Mouse (Mus musculus) retina, postnatal 7 days (tissue): ENCODE results near the gene Rab31.

Experiments
- DNase-seq: peaks from one replicate; pipeline ENCODE4 v3.0.0-alpha.2; 2012; ENCODE audit warnings: low read depth, low spot score

Rab31 gene

GRCm38 (mm10) chr17:65783182-65784161, 10.9 kb upstream of the Rab31 start:
- peak; percentile 63 for DNase-seq

- DNase-seq, result peak; percentile 70
Measured at GRCm38 (mm10) chr17:65782551-65783141, 10.1 kb upstream of the Rab31 start, which contains the start of gene Ppp4r1. Gene Ppp4r1 (plus strand): TSS chr17:65782573.

GRCm38 (mm10) chr17:65780970-65781369, 8.4 kb upstream of the Rab31 start:
- DNase-seq, result no peak

GRCm38 (mm10) chr17:65777461-65777860, 4.9 kb upstream of the Rab31 start:
- no peak for DNase-seq

GRCm38 (mm10) chr17:65776228-65776627, 3.7 kb upstream of the Rab31 start:
- DNase-seq, result no peak

GRCm38 (mm10) chr17:65774439-65774838, 1.9 kb upstream of the Rab31 start:
- DNase-seq, result no peak

- no peak for DNase-seq
Measured at GRCm38 (mm10) chr17:65773617-65774016, 1.1 kb upstream of the Rab31 start.

GRCm38 (mm10) chr17:65770982-65771915, 1.3 kb downstream of the Rab31 start:
- DNase-seq, result no peak

- DNase-seq, result no peak
Measured at GRCm38 (mm10) chr17:65768486-65768885, 4.1 kb downstream of the Rab31 start.

GRCm38 (mm10) chr17:65763221-65763620, 9.3 kb downstream of the Rab31 start:
- DNase-seq, result no peak

GRCm38 (mm10) chr17:65757150-65757549, 15.4 kb downstream of the Rab31 start:
- DNase-seq, result no peak

GRCm38 (mm10) chr17:65755857-65756256, 16.7 kb downstream of the Rab31 start:
- no peak for DNase-seq

GRCm38 (mm10) chr17:65753130-65753529, 19.4 kb downstream of the Rab31 start:
- DNase-seq, result no peak

- DNase-seq, result no peak
Measured at GRCm38 (mm10) chr17:65750301-65750700, 22.3 kb downstream of the Rab31 start.

GRCm38 (mm10) chr17:65749803-65750202, 22.7 kb downstream of the Rab31 start:
- no peak for DNase-seq

GRCm38 (mm10) chr17:65748997-65749396, 23.6 kb downstream of the Rab31 start:
- DNase-seq, result no peak

GRCm38 (mm10) chr17:65746314-65746713, 26.2 kb downstream of the Rab31 start:
- DNase-seq, result no peak

GRCm38 (mm10) chr17:65743664-65744330, 28.8 kb downstream of the Rab31 start:
- no peak for DNase-seq

GRCm38 (mm10) chr17:65742969-65743368, 29.6 kb downstream of the Rab31 start:
- DNase-seq, result no peak

GRCm38 (mm10) chr17:65742245-65742905, 30.2 kb downstream of the Rab31 start:
- DNase-seq, result no peak

- no peak for DNase-seq
Measured at GRCm38 (mm10) chr17:65741565-65741964, 31.0 kb downstream of the Rab31 start.
